Mouse (Mus musculus): Measurements from ENCODE around the gene Gm45140. TPM values are rescaled to one million over a fixed set of nuclear protein-coding genes. Genes with fewer than 3 reads are reported as not detected.
A peak's percentile ranks its signal among the peaks of the same experiment; 100 is the strongest.

Gene Gm45140
- polyA plus RNA-seq, 1 experiment = 8.9 TPM

DNA sequence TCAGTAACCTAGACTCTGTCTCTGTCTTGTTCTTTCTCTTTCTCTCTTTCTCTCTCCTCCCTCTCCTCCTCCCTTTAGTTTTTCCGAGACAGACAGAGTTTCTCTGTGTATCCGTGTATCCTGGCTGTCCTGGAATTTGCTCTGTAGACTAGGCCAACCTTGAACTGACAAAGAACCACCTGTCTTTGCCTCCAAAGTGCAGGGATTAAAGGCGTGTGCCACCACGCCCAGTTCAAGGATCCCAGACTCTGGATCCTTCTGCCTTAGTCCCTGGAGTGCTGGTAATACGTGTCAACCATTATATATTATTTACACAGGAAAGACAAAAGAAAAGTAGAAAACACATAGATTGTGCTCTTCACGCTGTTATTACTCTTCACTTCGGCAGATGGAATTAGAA is 35.6 kb upstream of the Gm45140 start:
- Histone ChIP-seq H3K27ac (ENCODE audit: insufficient read depth, low read length) (no peak overlapping the region), H3K4me1 (ENCODE audit: control insufficient read depth, insufficient read depth, low read length) (peaks cover 15% of the 10 kb centered on the region), H3K4me3 (ENCODE audit: insufficient read depth, low read length) (no peak overlapping the region)
- TF ChIP-seq CTCF (IDR thresholded peaks at IDR 0.05; ENCODE audit: borderline replicate concordance, insufficient read depth, low read length) (no peak), POLR2A (IDR thresholded peaks at IDR 0.05; ENCODE audit: low read depth, low read length) (no peak)

DNA sequence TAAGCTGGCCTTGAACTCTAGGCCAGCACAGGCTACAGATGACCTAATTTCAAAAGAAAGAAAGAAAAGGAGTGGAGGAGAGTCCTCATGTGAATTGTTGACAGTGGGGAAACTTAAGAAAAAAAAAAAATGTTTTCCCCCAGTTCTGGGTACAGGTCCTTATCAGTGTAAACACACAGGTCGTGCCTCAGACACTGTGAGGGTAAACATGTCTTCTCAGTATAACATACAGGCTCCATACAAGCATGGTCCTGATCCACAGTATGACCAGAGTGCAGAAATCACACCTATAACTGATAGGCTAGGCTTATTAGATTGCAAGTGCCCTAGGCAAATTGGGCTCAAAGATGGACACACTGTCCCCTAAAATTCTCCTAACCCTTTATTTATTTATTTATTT is 34.8 kb upstream of the Gm45140 start:
- no peak for TF ChIP-seq POLR2A (IDR thresholded peaks at IDR 0.05; ENCODE audit: low read depth, low read length)
- no peak for TF ChIP-seq CTCF (IDR thresholded peaks at IDR 0.05; ENCODE audit: borderline replicate concordance, insufficient read depth, low read length)
- no peak overlapping the region for H3K4me3 ChIP-seq (ENCODE audit: insufficient read depth, low read length)
- H3K27ac ChIP-seq (ENCODE audit: insufficient read depth, low read length) = no peak overlapping the region
- peaks cover 13% of the 10 kb centered on the region for H3K4me1 ChIP-seq (ENCODE audit: control insufficient read depth, insufficient read depth, low read length)

DNA sequence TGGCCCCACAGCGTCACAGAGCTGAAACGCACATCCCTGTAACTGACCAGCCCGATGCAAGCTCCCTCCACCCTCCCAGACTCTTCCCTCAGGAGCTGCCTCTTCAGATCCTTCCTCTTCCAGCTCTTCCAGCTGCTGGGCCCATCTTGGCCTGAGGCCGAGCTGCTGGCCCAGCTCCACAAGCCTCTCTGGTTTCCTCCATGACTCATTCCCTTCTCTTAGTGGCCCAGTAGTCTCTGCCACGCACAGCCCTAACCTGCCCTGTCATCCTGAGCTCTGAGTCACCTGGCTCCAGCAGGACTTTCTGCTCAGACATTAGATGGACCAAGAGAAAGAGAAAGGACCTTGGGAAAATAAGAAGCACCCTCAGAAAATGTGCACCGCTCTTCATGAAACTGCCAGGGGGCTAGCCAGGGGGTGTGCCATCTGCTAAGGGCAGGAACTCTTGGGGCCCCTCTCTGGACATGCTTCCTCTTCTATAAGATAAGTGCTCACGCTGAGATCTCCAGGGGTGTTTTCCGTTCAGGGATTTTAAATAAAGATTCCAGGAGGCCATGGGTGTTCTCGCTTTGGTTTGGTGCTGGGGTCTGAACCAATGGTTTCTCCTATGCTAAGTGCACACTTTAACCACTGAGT is 33.4 kb upstream of the Gm45140 start:
- H3K27ac ChIP-seq (ENCODE audit: insufficient read depth, low read length) = peak overlapping the region; percentile 74
- H3K4me1 ChIP-seq (ENCODE audit: control insufficient read depth, insufficient read depth, low read length) = peaks cover 8% of the 10 kb centered on the region
- no peak overlapping the region for H3K4me3 ChIP-seq (ENCODE audit: insufficient read depth, low read length)
- no peak for TF ChIP-seq CTCF (IDR thresholded peaks at IDR 0.05; ENCODE audit: borderline replicate concordance, insufficient read depth, low read length)
- no peak; the same call in 1 of the 2 replicates for TF ChIP-seq POLR2A (IDR thresholded peaks at IDR 0.05; ENCODE audit: low read depth, low read length)

- TF ChIP-seq POLR2A (IDR thresholded peaks at IDR 0.05; ENCODE audit: low read depth, low read length) = no peak
- TF ChIP-seq CTCF (IDR thresholded peaks at IDR 0.05; ENCODE audit: borderline replicate concordance, insufficient read depth, low read length) = no peak
Observed at GRCm38 (mm10) chr6:87867256-87867655, 31.7 kb upstream of the Gm45140 start.

DNA sequence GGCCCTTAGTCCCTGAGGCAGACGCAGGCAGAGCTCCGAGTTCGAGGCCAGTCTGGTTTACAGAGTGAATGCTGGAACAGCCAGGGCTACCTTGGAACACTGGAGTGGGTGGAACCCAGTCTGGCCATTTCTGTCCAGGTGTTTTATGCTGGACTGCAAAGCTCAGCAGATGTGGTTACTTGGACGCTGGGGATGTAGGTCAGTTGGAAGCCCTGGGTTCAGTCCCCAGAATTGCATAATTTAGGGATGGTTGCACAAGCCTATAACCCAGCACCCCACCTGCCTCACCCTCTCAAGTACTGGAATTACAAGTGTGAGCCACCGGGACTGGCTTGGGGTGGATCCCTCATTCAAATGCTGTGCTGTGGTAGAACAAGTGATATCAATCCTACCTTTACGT is 30.6 kb upstream of the Gm45140 start:
- TF ChIP-seq POLR2A (IDR thresholded peaks at IDR 0.05; ENCODE audit: low read depth, low read length) (no peak), CTCF (IDR thresholded peaks at IDR 0.05; ENCODE audit: borderline replicate concordance, insufficient read depth, low read length) (no peak)
- Histone ChIP-seq H3K4me1 (ENCODE audit: control insufficient read depth, insufficient read depth, low read length) (peaks cover 8% of the 10 kb centered on the region), H3K4me3 (ENCODE audit: insufficient read depth, low read length) (no peak overlapping the region), H3K27ac (ENCODE audit: insufficient read depth, low read length) (no peak overlapping the region)

More at GRCm38 (mm10) chr6:87867256-87867655, 31.7 kb upstream of the Gm45140 start:
- H3K27ac ChIP-seq (ENCODE audit: insufficient read depth, low read length) = peak overlapping the region; percentile 75
- no peak overlapping the region for H3K4me3 ChIP-seq (ENCODE audit: insufficient read depth, low read length)
- H3K4me1 ChIP-seq (ENCODE audit: control insufficient read depth, insufficient read depth, low read length) = peaks cover 8% of the 10 kb centered on the region

DNA sequence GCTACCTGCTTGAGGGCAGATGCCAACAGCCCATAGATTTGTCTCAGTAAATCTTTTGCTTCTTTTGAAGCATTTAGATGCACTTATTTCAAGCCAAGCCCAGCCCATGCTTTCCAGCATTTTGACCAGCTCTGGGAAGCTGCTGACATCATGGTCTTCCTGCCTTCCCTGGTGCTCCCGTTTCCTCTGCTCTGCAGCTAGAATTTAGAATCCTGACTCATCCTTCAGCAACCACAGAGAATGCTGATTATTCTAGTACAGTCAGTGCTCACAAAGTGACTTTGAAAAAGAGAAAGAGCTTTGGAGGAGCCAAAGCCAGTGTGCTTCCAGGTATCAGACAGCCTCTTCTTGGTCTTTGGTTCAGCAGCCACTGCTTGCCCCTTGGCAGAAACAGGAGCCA is 21.5 kb upstream of the Gm45140 start:
- H3K4me3 ChIP-seq (ENCODE audit: insufficient read depth, low read length) = no peak overlapping the region
- TF ChIP-seq POLR2A (IDR thresholded peaks at IDR 0.05; ENCODE audit: low read depth, low read length) = no peak
- no peak for TF ChIP-seq CTCF (IDR thresholded peaks at IDR 0.05; ENCODE audit: borderline replicate concordance, insufficient read depth, low read length)
- H3K4me1 ChIP-seq (ENCODE audit: control insufficient read depth, insufficient read depth, low read length) = peaks cover 15% of the 10 kb centered on the region
- peak overlapping the region; percentile 64 for H3K27ac ChIP-seq (ENCODE audit: insufficient read depth, low read length)

- no peak overlapping the region for H3K4me3 ChIP-seq (ENCODE audit: insufficient read depth, low read length)
- H3K4me1 ChIP-seq (ENCODE audit: control insufficient read depth, insufficient read depth, low read length) = peaks cover 17% of the 10 kb centered on the region
- no peak for TF ChIP-seq POLR2A (IDR thresholded peaks at IDR 0.05; ENCODE audit: low read depth, low read length)
- TF ChIP-seq CTCF (IDR thresholded peaks at IDR 0.05; ENCODE audit: borderline replicate concordance, insufficient read depth, low read length) = no peak
- H3K27ac ChIP-seq (ENCODE audit: insufficient read depth, low read length) = peak overlapping the region; percentile 81
Observed at GRCm38 (mm10) chr6:87853446-87853845, 17.9 kb upstream of the Gm45140 start.

DNA sequence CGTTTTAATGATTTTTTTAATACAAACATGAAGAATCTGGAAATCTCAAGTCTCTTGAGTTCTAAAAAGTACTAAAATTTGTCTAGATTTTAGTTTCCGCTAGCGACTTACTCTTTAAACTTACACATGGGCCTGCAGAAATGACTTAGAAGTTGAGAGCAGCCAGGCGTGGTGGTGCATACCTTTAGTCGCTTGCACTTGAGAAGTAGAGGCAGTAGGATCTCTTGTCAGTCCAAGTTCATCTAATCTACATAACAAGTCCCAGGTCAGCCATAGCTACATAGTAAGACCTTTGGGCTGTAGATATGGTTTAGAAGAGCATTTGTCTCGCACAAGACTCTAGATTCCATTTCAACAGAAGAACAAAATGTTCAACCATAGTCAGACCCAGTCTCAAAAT is 16.3 kb upstream of the Gm45140 start:
- TF ChIP-seq POLR2A (IDR thresholded peaks at IDR 0.05; ENCODE audit: low read depth, low read length) = no peak
- TF ChIP-seq CTCF (IDR thresholded peaks at IDR 0.05; ENCODE audit: borderline replicate concordance, insufficient read depth, low read length) = no peak
- peaks cover 15% of the 10 kb centered on the region for H3K4me1 ChIP-seq (ENCODE audit: control insufficient read depth, insufficient read depth, low read length)
- H3K4me3 ChIP-seq (ENCODE audit: insufficient read depth, low read length) = no peak overlapping the region
- no peak overlapping the region for H3K27ac ChIP-seq (ENCODE audit: insufficient read depth, low read length)

- TF ChIP-seq POLR2A (IDR thresholded peaks at IDR 0.05; ENCODE audit: low read depth, low read length) (peak; percentile 84), CTCF (IDR thresholded peaks at IDR 0.05; ENCODE audit: borderline replicate concordance, insufficient read depth, low read length) (no peak)
- peak within 1 kb of the TSS; percentile 81 for H3K27ac ChIP-seq (ENCODE audit: insufficient read depth, low read length)
- H3K4me1 ChIP-seq (ENCODE audit: control insufficient read depth, insufficient read depth, low read length) = peaks cover 14% of the 10 kb centered on the region
- H3K4me3 ChIP-seq (ENCODE audit: insufficient read depth, low read length) = peak within 1 kb of the TSS; percentile 85
Observed at GRCm38 (mm10) chr6:87850900-87851614, 15.5 kb upstream of the Gm45140 start, which contains the start of gene Cnbp. Gene Cnbp (minus strand): TSS chr6:87851106.

Data from embryonic fibroblast, embryonic 13.5 days (primary cell).